Mouse (Mus musculus): ENCODE measurements around the gene Rdh9. TPM values are rescaled to one million over a fixed set of nuclear protein-coding genes. Genes with fewer than 3 reads are reported as not detected.

Rdh9 gene
- 31.1 and 52.7 TPM in 2 replicates for polyA plus RNA-seq (2012; rRNA removed)

GRCm38 (mm10) chr10:127776011-127776410 is at the start of gene Rdh9:
Rdh9 (plus strand) TSS chr10:127776386.
- 31% methylated on average over 2 of the region's 2 CpGs for WGBS
- DNase-seq (ENCODE audit: low read depth, low spot score), result peak; percentile 71

DNA sequence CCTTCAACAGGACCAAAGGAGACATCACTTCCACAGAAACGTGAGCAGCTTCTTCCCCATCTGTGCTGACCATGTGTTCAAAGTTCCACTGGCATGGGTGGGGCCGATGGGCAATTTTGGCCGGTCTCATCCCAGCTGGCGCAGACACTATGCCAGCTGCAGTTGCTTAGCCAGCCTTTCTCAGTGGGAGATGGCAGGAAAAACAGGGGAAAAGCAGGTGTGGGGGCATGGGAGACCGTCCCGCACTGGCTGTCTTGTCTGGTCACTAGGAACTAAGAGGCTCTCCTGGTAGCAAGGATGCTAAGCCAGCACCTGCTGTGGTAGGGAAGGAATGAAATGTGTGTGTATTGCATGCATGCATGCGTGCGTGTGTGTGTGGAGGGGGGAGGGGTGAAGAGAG is 47.7 kb upstream of the Rdh9 start:
- no peak for DNase-seq (ENCODE audit: low read depth, low spot score)
- WGBS, result 52% methylated on average over 8 of the region's 8 CpGs

DNA sequence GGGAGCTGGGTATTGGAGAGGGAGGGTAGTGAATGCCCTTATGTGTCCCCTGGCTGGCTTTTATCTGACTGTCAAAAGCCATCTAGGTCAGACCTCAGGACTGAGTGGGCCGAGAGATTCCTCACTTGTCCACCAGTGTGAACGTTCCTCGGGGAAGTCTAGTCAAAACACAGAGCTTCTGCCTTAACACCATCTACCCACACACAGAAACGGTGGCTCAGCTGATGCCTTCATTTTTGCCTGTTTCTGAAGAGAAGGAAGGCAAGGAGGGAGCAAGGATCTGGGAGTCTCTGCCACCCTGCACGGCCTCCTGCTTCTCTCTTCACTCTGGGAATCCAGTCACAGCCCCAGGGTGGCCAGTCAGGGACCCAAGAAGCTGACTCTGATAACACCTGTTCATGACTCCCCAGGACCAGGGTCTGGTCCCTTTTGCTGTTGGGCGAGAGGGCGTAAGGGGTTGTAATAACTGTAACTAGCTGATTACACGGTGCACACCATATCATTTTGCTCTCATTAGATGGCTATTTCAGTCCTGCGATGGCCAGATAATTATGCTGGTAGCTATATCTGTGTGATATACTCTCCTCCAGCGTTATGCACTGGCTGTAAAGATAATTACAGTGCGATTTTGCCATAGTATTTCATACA is 45.8 kb upstream of the Rdh9 start:
- WGBS, result 77% methylated on average over 11 of the region's 11 CpGs
- DNase-seq (ENCODE audit: low read depth, low spot score), result no peak

DNA sequence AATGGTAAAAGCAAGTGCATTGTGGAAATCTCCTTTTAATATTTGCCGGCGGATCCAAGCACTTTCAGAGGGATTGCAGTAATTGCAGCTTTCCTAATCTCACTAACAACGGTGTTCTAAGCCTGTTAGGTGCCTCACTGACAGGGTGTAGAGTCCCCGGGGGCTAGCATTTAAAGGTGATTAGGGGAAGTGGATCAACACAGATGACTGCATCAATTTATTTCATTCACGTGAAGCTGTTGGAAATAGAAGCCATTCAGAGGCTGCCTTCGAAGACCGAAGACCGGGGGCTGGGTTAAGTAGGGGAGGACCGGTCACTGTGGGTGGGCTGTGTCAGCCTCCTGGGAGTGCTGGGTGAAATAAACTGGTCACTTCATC is 45.3 kb upstream of the Rdh9 start:
- WGBS, result 56% methylated on average over 9 of the region's 9 CpGs
- DNase-seq (ENCODE audit: low read depth, low spot score), result no peak

GRCm38 (mm10) chr10:127731397-127731796 is 44.8 kb upstream of the Rdh9 start:
- 7% methylated on average over 5 of the region's 5 CpGs for WGBS
- DNase-seq (ENCODE audit: low read depth, low spot score), result no peak

DNA sequence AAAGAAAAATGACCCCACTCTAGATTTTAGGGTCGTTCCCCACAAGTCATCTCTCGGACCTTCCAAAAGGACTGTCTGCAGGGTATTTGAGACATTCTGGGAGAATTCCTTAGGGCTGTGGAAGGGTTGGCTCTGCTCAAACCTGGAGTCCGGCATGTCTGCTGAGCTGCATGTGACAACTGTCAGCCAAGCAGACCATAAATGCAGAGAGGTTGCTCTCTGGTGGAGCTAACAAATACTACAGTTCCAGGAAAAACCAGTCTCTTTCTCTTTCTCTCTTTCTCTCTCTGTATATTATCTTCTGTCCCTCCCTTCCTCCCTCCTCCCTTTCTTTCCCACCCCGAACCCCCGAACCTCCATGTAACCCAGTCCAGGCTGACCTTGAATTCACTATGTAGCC is 41.8 kb upstream of the Rdh9 start:
- no peak for DNase-seq (ENCODE audit: low read depth, low spot score)
- WGBS, result 20% methylated on average over 5 of the region's 5 CpGs

- no peak for DNase-seq (ENCODE audit: low read depth, low spot score)
These were observed 39.9 kb upstream of the Rdh9 start for GRCm38 (mm10) chr10:127736266-127736665.

GRCm38 (mm10) chr10:127736916-127737315 is 39.3 kb upstream of the Rdh9 start:
- no peak for DNase-seq (ENCODE audit: low read depth, low spot score)
- 62% methylated on average over 4 of the region's 4 CpGs for WGBS

More at GRCm38 (mm10) chr10:127736266-127736665, 39.9 kb upstream of the Rdh9 start:
- 60% methylated on average over 2 of the region's 2 CpGs for WGBS

- 54% methylated on average over 2 of the region's 2 CpGs for WGBS
These were observed 38.6 kb upstream of the Rdh9 start for GRCm38 (mm10) chr10:127737552-127737951.

GRCm38 (mm10) chr10:127738151-127738882 is 37.9 kb upstream of the Rdh9 start:
- WGBS, result 15% methylated on average over 13 of the region's 13 CpGs
- peak; percentile 69 for DNase-seq (ENCODE audit: low read depth, low spot score)

More at GRCm38 (mm10) chr10:127737552-127737951, 38.6 kb upstream of the Rdh9 start:
- no peak for DNase-seq (ENCODE audit: low read depth, low spot score)

GRCm38 (mm10) chr10:127739083-127739660 is 37.0 kb upstream of the Rdh9 start, which contains the start of gene Zbtb39:
Zbtb39 (plus strand) TSS chr10:127739538.
- DNase-seq (ENCODE audit: low read depth, low spot score), result no peak
- WGBS, result under 1% methylated on average over 40 of the region's 61 CpGs

DNA sequence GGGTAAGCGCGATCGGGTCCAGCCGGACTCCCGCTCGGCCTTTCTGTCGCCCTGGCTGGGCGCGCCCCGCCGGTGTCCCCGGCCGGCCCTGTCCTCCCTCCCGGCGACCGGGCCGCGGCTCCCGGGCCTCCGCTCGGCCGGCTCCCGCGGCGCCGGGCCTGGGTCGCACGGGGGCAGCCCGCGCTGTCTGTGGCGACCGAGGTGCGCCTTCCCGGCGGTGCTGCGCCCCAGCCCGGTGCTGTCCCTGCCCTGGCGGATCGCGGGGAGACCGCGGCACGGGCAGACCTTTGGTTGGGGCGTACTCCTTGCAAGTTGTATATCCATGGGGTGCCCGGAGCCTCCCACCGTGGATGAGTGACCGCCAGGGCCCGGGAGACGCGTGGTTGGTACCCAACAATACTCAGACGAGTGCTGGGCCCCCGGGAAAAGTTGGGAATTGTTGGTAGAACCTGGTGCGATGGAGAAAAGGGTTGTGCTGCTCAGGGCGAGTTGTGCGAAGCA is 36.5 kb upstream of the Rdh9 start:
- DNase-seq (ENCODE audit: low read depth, low spot score), result no peak
- 1% methylated on average over 46 of the region's 55 CpGs for WGBS

- 70% methylated on average over 5 of the region's 5 CpGs for WGBS
- no peak for DNase-seq (ENCODE audit: low read depth, low spot score)
These were observed 31.5 kb upstream of the Rdh9 start for GRCm38 (mm10) chr10:127744661-127745060.

GRCm38 (mm10) chr10:127745886-127746285 is 30.3 kb upstream of the Rdh9 start:
- 50% methylated on average over 5 of the region's 5 CpGs for WGBS
- no peak for DNase-seq (ENCODE audit: low read depth, low spot score)

DNA sequence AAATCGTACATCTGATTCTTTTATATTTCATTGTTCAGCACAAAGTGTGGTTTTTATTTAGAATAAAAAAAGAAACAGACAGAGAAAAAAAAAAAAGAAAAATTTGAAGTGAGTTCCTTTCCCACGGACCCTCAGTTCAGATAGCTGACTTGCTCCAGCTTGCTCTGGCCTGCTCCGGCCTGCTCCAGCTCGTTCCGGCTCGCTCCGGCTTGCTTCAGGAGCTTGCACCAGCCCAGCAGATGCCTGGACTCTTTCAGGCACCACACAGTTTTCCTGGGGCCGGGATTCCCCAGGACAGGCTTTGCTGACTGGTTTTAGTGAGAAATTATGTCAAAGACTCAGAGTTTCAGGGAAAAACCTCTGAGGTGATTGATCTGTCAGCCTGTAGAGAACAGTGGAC is 28.9 kb upstream of the Rdh9 start:
- no peak for DNase-seq (ENCODE audit: low read depth, low spot score)
- WGBS, result 92% methylated on average over 8 of the region's 8 CpGs

GRCm38 (mm10) chr10:127748847-127749612 is 27.2 kb upstream of the Rdh9 start:
- 31% methylated on average over 8 of the region's 8 CpGs for WGBS
- no peak for DNase-seq (ENCODE audit: low read depth, low spot score)

- DNase-seq (ENCODE audit: low read depth, low spot score), result no peak
- WGBS, result 78% methylated on average over 24 of the region's 24 CpGs
These were observed 25.9 kb upstream of the Rdh9 start for GRCm38 (mm10) chr10:127750136-127750777.

DNA sequence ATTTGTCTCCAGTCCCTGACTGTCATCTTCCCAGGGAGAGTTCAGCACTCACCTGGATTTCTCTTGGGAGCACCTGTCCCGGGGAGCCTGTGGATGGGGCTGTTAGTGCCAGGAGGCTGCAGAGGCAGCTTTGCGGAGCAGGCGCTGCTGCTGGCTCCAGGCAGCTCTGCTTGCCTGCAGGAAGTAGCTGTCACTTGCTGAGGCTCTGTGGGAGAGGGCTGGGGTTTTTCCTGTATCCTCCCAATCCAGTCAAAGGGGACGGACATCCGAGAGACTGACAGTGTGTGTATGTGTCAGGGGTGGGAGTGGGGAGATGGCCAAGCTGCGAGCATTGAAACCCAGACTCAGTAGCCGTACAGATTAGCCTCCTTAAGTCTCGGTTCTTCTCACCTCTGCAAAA is 24.6 kb upstream of the Rdh9 start, which contains the start of gene Gpr182:
Gene Gpr182, minus strand, starts transcription at position 185 of the 400 bp plus-strand sequence.
- DNase-seq (ENCODE audit: low read depth, low spot score), result no peak
- WGBS, result 64% methylated on average over 8 of the region's 8 CpGs

DNA sequence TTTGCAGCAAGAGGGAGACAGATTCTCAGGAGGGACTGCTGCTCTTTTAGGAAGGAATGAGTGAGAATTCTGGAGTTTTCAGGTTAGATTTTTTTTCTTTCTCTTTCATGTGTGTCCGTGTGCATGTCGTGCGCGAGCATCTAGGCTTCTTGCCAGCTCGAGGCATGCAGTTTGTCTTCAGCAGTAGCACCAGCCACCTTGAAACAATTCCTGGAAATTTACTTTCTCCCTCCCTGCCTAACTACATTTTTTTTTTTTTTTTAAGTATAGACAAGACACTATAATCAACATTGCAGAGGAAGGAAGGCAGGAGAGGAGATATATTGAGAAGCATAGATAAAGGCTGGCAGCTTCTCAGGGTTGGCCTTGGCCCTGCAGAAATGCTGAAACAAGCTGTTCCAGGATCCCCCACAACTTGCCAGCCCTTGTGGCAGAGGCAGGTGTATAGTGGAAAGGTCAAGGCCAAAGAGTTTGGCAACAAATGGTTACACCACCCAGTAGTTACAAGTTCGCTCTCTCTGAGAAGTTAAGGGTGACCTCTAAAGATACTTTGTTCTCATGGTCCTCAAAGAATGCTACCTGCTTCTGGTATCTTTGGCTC is 21.5 kb upstream of the Rdh9 start:
- WGBS, result 21% methylated on average over 6 of the region's 6 CpGs
- DNase-seq (ENCODE audit: low read depth, low spot score), result no peak

Measured in large intestine, adult 2 months (tissue).